Mouse (Mus musculus) lung, embryonic 14.5 days (tissue): ENCODE data around the gene Zfp775. TPM values are rescaled to one million over a fixed set of nuclear protein-coding genes. Genes with fewer than 3 reads are reported as not detected.

Experiments used
- ATAC-seq: fragments of 200-750 bp; cut with Nextera tagmentation; 2 replicates; pipeline ENCODE4 v1.8.0; 2017; ENCODE audit warnings: mild to moderate bottlenecking, moderate TSS enrichment, moderate library complexity; ENCODE audit not compliant: insufficient read depth
- DNase-seq: peaks from one replicate; pipeline ENCODE4 v3.0.0-alpha.2; 2015
- H3K27ac ChIP-seq: fragments of 300-500 bp; sonication (generic); 2 replicates; pipeline ENCODE4 v1.5.1; 2014; ENCODE audit warnings: low read depth, mild to moderate bottlenecking, moderate library complexity
- H3K27me3 ChIP-seq: fragments of 300-500 bp; sonication (generic); 2 replicates; pipeline ENCODE4 v1.6.1; 2014; ENCODE audit warnings: low read length, control low read depth; ENCODE audit not compliant: insufficient read depth
- H3K36me3 ChIP-seq: fragments of 300-500 bp; sonication (generic); 2 replicates; pipeline ENCODE4 v1.6.1; 2014; ENCODE audit warnings: control low read depth; ENCODE audit not compliant: insufficient read depth
- H3K4me1 ChIP-seq: fragments of 300-500 bp; sonication (generic); 2 replicates; pipeline ENCODE4 v1.6.1; 2014; ENCODE audit warnings: antibody characterized with exemption, control low read depth; ENCODE audit not compliant: insufficient read depth
- H3K4me2 ChIP-seq: fragments of 300-500 bp; sonication (generic); 2 replicates; pipeline ENCODE4 v1.6.1; 2014; ENCODE audit warnings: mild to moderate bottlenecking
- H3K4me3 ChIP-seq: fragments of 300-500 bp; sonication (generic); 2 replicates; pipeline ENCODE4 v1.5.1; 2014; ENCODE audit warnings: low read depth, low read length
- H3K9ac ChIP-seq: fragments of 300-500 bp; sonication (generic); 2 replicates; pipeline ENCODE4 v1.6.1; 2014
- H3K9me3 ChIP-seq: fragments of 300-500 bp; sonication (generic); 2 replicates; pipeline ENCODE4 v1.6.1; 2016; ENCODE audit warnings: low read depth, low read length, control low read depth
- CTCF ChIP-seq: IDR thresholded peaks from 2 replicates; pipeline ENCODE4 v1.5.1; 2016; ENCODE audit warnings: antibody characterized with exemption, low read depth
- WGBS: fragments of 180-500 bp; shearing (Covaris S2); extraction: QIAGEN DNeasy Blood & Tissue Kit; methylation state at CpG from one replicate; pipeline ENCODE4 v1.1.7; 2014; 5-methylcytosine and 5-hydroxymethylcytosine counted together
- polyA plus RNA-seq: library from polyadenylated mRNA; unstranded; fragments of >200 nt; fragmentation: Nextera tagmentation; extraction: Ambion mirVana; gene quantifications from 2 replicates; pipeline ENCODE4 v1.2.1, GENCODE M21; 2014

Zfp775 gene
- polyA plus RNA-seq, 1 experiment from 2014 or later = 7.8 TPM

DNA sequence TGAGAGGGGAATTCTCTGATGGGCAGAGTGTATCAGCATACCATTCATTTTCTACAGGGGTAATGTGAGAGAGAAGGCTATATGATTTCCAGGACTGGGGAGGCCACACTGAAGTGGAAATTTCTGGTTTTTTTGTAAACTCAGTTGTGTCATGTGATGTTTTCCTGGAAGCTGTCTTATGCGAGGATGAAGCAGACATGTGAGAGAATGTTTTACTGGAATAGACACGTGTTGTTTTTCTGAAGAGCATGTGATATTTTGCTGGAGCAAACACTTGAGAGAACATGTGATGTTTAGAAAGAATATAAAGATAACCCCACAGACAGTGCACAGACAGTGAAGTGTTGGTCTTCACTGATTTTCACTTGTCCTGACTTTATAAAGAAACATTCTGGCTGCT, 36.7 kb downstream of the Zfp775 start:
- H3K9me3 ChIP-seq = no peaks in the 10 kb centered on the region
- no peak overlapping the region for H3K9ac ChIP-seq
- WGBS = 49% methylated on average over 2 of the region's 2 CpGs
- no peak overlapping the region for H3K4me2 ChIP-seq
- no peaks in the 10 kb centered on the region for H3K27me3 ChIP-seq
- no peak for DNase-seq
- H3K27ac ChIP-seq = no peak overlapping the region
- no peak for TF ChIP-seq CTCF
- ATAC-seq = no peak
- H3K36me3 ChIP-seq = no peaks in the 10 kb centered on the region
- H3K4me1 ChIP-seq = no peaks in the 10 kb centered on the region
- H3K4me3 ChIP-seq = no peak overlapping the region

DNA sequence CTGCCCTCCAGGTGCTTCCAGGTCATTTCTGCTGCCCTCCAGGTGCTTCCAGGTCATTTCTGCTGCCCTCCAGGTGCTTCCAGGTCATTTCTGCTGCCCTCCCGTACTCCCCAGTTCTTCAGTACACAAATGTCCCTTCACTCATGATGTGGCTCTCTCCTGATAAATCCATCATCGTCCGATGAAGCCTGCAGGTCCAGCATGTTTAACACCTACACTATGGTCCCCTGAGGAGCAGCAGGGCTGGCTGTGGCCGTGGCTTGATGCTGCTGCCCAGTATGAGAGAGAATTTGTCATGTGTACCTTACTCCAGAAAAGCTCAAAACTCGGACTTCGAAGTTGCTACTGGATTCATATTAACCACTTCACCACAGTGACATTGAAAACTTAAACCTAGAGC, 39.5 kb downstream of the Zfp775 start:
- no peak overlapping the region for H3K27ac ChIP-seq
- no peak overlapping the region for H3K9ac ChIP-seq
- DNase-seq = no peak
- no peaks in the 10 kb centered on the region for H3K36me3 ChIP-seq
- no peak overlapping the region for H3K4me3 ChIP-seq
- H3K9me3 ChIP-seq = no peaks in the 10 kb centered on the region
- no peak overlapping the region for H3K4me2 ChIP-seq
- no peak for TF ChIP-seq CTCF
- H3K27me3 ChIP-seq = no peaks in the 10 kb centered on the region
- H3K4me1 ChIP-seq = no peaks in the 10 kb centered on the region
- ATAC-seq = no peak
- 61% methylated on average over 6 of the region's 6 CpGs for WGBS

- Histone ChIP-seq H3K4me3 (no peak overlapping the region), H3K9ac (no peak overlapping the region), H3K27ac (no peak overlapping the region), H3K4me1 (no peaks in the 10 kb centered on the region), H3K27me3 (no peaks in the 10 kb centered on the region), H3K9me3 (no peaks in the 10 kb centered on the region), H3K4me2 (no peak overlapping the region), H3K36me3 (no peaks in the 10 kb centered on the region)
- ATAC-seq (no peak; the same call in 1 of the 2 replicates), DNase-seq (peak; percentile 92)
- peak; percentile 71 for TF ChIP-seq CTCF
- WGBS = 18% methylated on average over 4 of the region's 4 CpGs
Observed at GRCm38 (mm10) chr6:48642764-48643292, 41.0 kb downstream of the Zfp775 start.

GRCm38 (mm10) chr6:48645660-48646308, 43.9 kb downstream of the Zfp775 start:
- Histone ChIP-seq H3K4me1 (no peaks in the 10 kb centered on the region), H3K4me2 (no peak overlapping the region), H3K9ac (no peak overlapping the region), H3K4me3 (no peak overlapping the region), H3K36me3 (no peaks in the 10 kb centered on the region), H3K27me3 (no peaks in the 10 kb centered on the region), H3K27ac (no peak overlapping the region), H3K9me3 (no peaks in the 10 kb centered on the region)
- whole genome bisulfite sequencing = 10% methylated on average over 12 of the region's 12 CpGs
- ATAC-seq = peak; percentile 56; the same call in 1 of the 2 replicates
- TF ChIP-seq CTCF = peak; percentile 90
- peak; percentile 91 for DNase-seq

- Histone ChIP-seq H3K4me3 (no peak overlapping the region), H3K27ac (no peak overlapping the region), H3K4me1 (no peaks in the 10 kb centered on the region), H3K4me2 (no peak overlapping the region), H3K9me3 (no peaks in the 10 kb centered on the region), H3K36me3 (no peaks in the 10 kb centered on the region), H3K27me3 (no peaks in the 10 kb centered on the region), H3K9ac (no peak overlapping the region)
- ATAC-seq (no peak), DNase-seq (no peak)
- TF ChIP-seq CTCF = no peak
- 77% methylated on average over 4 of the region's 4 CpGs for WGBS
Observed at GRCm38 (mm10) chr6:48646309-48646690, 44.4 kb downstream of the Zfp775 start.

- TF ChIP-seq CTCF = peak; percentile 61
- Histone ChIP-seq H3K27ac (no peak within 1 kb of the TSS), H3K36me3 (no peaks in the 10 kb centered on the region), H3K9ac (no peak within 1 kb of the TSS), H3K27me3 (no peaks in the 10 kb centered on the region), H3K4me3 (no peak within 1 kb of the TSS), H3K9me3 (no peaks in the 10 kb centered on the region), H3K4me1 (no peaks in the 10 kb centered on the region), H3K4me2 (peak within 1 kb of the TSS; percentile 5)
- WGBS = 32% methylated on average over 3 of the region's 3 CpGs
- ATAC-seq (no peak), DNase-seq (peak; percentile 74)
Observed at GRCm38 (mm10) chr6:48646995-48647394, 45.1 kb downstream of the Zfp775 start, which contains the start of gene Gimap8. Gene Gimap8 (plus strand): TSS chr6:48647234.

- DNase-seq (no peak), ATAC-seq (no peak)
- no peaks in the 10 kb centered on the region for H3K27me3 ChIP-seq
- no peaks in the 10 kb centered on the region for H3K9me3 ChIP-seq
- no peaks in the 10 kb centered on the region for H3K36me3 ChIP-seq
- TF ChIP-seq CTCF = no peak
- no peak overlapping the region for H3K4me3 ChIP-seq
- H3K9ac ChIP-seq = no peak overlapping the region
- no peak overlapping the region for H3K27ac ChIP-seq
- H3K4me1 ChIP-seq = no peaks in the 10 kb centered on the region
- H3K4me2 ChIP-seq = peak overlapping the region; percentile 5
- WGBS = 82% methylated on average over 2 of the region's 2 CpGs
Observed at GRCm38 (mm10) chr6:48647611-48648010, 45.7 kb downstream of the Zfp775 start.
